Mouse (Mus musculus): Measurements from ENCODE around the gene Msi2. TPM values are rescaled to one million over a fixed set of nuclear protein-coding genes. Genes with fewer than 3 reads are reported as not detected.
A peak's percentile ranks its signal among the peaks of the same experiment; 100 is the strongest.

The Msi2 gene
- polyA plus RNA-seq, 1 experiment from 2014 or later, result 10.0 TPM

DNA sequence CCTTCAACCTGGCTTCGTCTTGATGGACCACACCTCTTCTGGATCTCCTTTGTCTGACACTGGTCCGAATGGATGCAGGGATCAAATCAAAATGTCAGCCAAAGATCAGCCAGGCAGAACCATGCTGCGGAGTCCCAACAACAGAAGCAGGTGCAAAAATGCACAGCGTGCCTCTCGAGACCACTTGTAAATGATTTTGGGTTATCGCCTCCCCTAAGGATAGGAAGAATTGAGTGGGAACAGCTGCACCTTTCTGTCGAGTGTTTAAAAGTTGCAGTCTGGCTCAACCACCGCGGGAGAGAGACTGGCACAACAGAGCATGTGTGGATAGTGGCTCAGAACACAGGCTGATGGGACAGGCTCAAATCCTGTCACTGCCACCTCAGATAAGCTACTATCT, 361.0 kb downstream of the Msi2 start:
- WGBS, result 52% methylated on average over 9 of the region's 9 CpGs
- no peak overlapping the region for H3K4me2 ChIP-seq (ENCODE audit: low read depth, low read length)
- no peaks in the 10 kb centered on the region for H3K27me3 ChIP-seq (replicated peaks; ENCODE audit: control insufficient read depth, insufficient read depth, low read length)
- no peak overlapping the region for H3K4me3 ChIP-seq (ENCODE audit: low read length)
- no peak overlapping the region for H3K9ac ChIP-seq (ENCODE audit: low read depth, low read length)
- H3K27ac ChIP-seq (ENCODE audit: low read length), result no peak overlapping the region
- 0 out of 2 replicates have a peak, but pooled peaks cover 2% of the 10 kb centered on the region for H3K4me1 ChIP-seq (ENCODE audit: control insufficient read depth, insufficient read depth, low read length)
- no peak for ATAC-seq
- H3K36me3 ChIP-seq (ENCODE audit: control insufficient read depth, insufficient read depth, low read length), result no peaks in the 10 kb centered on the region
- H3K9me3 ChIP-seq (ENCODE audit: control insufficient read depth, low read length), result no peaks in the 10 kb centered on the region

DNA sequence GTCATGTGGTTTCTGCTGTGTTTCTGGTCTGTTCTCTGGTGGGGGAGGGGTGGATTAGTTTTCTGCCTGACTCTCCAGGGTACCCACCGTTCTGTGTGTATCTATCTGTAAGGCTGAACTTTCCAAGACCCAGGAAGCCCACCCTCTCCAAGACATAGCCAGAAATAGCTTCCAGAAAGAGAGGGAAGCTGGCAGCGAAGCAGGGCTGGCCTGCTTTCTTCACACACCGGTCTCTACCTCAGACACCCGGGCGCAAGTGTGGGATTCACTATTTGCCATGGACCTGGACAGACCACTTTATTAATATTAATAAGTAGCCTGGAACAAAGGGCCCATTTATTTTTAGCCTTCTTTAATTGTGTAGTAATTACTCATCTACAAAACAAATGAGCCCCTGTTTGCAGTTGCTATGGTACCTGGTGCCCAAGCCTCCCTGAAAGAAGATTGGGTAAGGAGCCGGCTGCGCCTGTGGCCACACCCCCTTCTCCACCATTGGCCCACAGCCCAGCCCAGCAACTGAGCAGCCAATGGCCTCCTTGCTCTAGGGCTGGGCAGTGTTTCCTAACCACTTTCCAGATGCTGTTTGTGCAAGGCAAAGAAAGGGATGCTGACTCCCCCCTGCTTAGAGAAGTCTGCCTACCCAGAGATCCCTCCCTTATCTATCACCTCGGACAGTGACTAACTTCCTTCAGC, 361.6 kb downstream of the Msi2 start:
- Histone ChIP-seq H3K9ac (ENCODE audit: low read depth, low read length) (no peak overlapping the region), H3K9me3 (ENCODE audit: control insufficient read depth, low read length) (no peaks in the 10 kb centered on the region), H3K4me1 (ENCODE audit: control insufficient read depth, insufficient read depth, low read length) (0 out of 2 replicates have a peak, but pooled peaks cover 2% of the 10 kb centered on the region), H3K36me3 (ENCODE audit: control insufficient read depth, insufficient read depth, low read length) (no peaks in the 10 kb centered on the region), H3K4me3 (ENCODE audit: low read length) (no peak overlapping the region), H3K4me2 (ENCODE audit: low read depth, low read length) (no peak overlapping the region), H3K27ac (ENCODE audit: low read length) (peak overlapping the region; percentile 45; the same call in 1 of the 2 replicates), H3K27me3 (replicated peaks; ENCODE audit: control insufficient read depth, insufficient read depth, low read length) (no peaks in the 10 kb centered on the region)
- ATAC-seq, result peak; percentile 92
- WGBS, result 43% methylated on average over 8 of the region's 8 CpGs

DNA sequence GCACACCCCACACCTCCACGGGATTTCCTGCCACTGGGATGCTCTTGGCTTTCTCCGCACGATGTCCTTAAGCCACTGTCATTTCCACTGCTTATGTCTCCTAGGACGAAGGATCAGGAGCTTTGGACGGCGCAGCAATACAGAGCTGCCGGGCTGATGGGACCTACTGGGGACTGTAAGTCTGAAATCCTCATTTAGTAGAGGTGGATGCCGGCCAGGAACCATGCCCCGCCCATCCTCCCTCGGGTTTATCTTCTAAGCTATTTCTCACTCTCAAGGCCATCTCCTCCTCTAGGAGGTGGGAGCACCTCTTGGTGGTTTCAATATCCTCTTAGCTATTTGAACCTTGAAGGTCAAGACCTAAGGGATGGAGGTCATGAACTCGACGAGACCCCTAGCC, 362.3 kb downstream of the Msi2 start:
- no peaks in the 10 kb centered on the region for H3K36me3 ChIP-seq (ENCODE audit: control insufficient read depth, insufficient read depth, low read length)
- 0 out of 2 replicates have a peak, but pooled peaks cover 2% of the 10 kb centered on the region for H3K4me1 ChIP-seq (ENCODE audit: control insufficient read depth, insufficient read depth, low read length)
- no peaks in the 10 kb centered on the region for H3K27me3 ChIP-seq (replicated peaks; ENCODE audit: control insufficient read depth, insufficient read depth, low read length)
- no peak for ATAC-seq
- H3K9ac ChIP-seq (ENCODE audit: low read depth, low read length), result no peak overlapping the region
- WGBS, result 81% methylated on average over 12 of the region's 12 CpGs
- no peak overlapping the region for H3K4me3 ChIP-seq (ENCODE audit: low read length)
- H3K4me2 ChIP-seq (ENCODE audit: low read depth, low read length), result no peak overlapping the region
- no peaks in the 10 kb centered on the region for H3K9me3 ChIP-seq (ENCODE audit: control insufficient read depth, low read length)
- H3K27ac ChIP-seq (ENCODE audit: low read length), result no peak overlapping the region

DNA sequence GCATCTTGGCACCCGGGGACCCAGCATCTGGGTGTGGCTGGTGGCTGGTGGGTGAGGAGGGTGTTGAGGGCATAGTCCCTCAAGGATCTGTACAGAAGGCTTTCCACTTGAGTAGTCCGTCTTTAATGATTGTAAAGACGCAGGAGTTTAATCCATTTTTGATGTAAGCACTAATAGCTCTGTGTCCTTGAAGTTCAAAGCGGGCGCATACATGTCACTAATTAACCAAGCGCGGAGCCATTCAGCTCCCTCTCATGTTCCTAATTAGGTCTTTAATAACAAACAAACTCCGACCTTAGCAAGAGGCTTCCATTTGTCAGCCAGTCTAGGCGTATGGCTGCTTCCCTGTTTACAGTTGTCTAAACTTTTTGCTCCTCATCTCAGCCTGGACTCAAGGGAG, 363.5 kb downstream of the Msi2 start:
- Histone ChIP-seq H3K27ac (ENCODE audit: low read length) (no peak overlapping the region), H3K9ac (ENCODE audit: low read depth, low read length) (no peak overlapping the region), H3K9me3 (ENCODE audit: control insufficient read depth, low read length) (no peaks in the 10 kb centered on the region), H3K36me3 (ENCODE audit: control insufficient read depth, insufficient read depth, low read length) (no peaks in the 10 kb centered on the region), H3K4me3 (ENCODE audit: low read length) (no peak overlapping the region), H3K4me2 (ENCODE audit: low read depth, low read length) (no peak overlapping the region), H3K27me3 (replicated peaks; ENCODE audit: control insufficient read depth, insufficient read depth, low read length) (no peaks in the 10 kb centered on the region), H3K4me1 (ENCODE audit: control insufficient read depth, insufficient read depth, low read length) (0 out of 2 replicates have a peak, but pooled peaks cover 2% of the 10 kb centered on the region)
- 83% methylated on average over 9 of the region's 9 CpGs for WGBS
- ATAC-seq, result no peak

DNA sequence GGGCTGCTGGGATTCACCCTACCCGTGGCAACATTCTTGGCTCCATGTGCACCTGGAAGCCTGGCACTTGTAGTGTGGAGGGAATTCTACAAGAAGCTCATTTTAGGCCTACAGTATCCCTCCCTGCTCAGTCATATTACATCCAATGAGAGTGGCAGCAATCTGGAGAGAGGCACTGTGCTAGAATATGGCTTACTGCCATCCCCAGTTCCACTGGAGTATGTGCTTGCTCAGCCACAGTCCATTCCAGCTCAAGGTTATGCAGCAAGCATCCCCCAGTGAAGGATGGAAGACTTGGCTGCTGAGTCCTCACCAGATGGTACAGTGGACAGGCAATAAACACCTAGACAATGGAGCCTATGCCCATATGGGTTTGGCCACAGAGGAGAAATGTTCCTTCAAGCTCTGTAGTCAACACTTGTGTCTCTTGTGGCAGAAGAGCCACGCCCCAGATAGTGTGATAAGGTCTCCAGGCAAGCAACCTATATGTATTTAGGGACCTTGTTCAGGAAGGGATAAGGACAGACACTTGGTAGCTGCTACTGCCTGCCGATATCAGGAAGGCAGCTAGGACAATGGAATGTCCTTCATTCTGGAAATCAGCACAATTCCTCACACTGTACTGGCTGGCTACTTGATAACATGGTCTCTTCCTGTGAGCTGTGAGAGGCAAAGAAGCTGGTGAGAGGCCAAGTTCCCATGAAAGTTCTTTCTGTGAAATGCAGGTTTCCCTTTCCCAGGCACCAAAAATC, 366.4 kb downstream of the Msi2 start:
- Histone ChIP-seq H3K4me1 (ENCODE audit: control insufficient read depth, insufficient read depth, low read length) (0 out of 2 replicates have a peak, but pooled peaks cover 2% of the 10 kb centered on the region), H3K4me2 (ENCODE audit: low read depth, low read length) (no peak overlapping the region), H3K9me3 (ENCODE audit: control insufficient read depth, low read length) (no peaks in the 10 kb centered on the region), H3K27ac (ENCODE audit: low read length) (no peak overlapping the region), H3K36me3 (ENCODE audit: control insufficient read depth, insufficient read depth, low read length) (no peaks in the 10 kb centered on the region), H3K27me3 (replicated peaks; ENCODE audit: control insufficient read depth, insufficient read depth, low read length) (no peaks in the 10 kb centered on the region), H3K9ac (ENCODE audit: low read depth, low read length) (no peak overlapping the region), H3K4me3 (ENCODE audit: low read length) (no peak overlapping the region)
- WGBS, result 72% methylated on average over 3 of the region's 3 CpGs
- ATAC-seq, result no peak

DNA sequence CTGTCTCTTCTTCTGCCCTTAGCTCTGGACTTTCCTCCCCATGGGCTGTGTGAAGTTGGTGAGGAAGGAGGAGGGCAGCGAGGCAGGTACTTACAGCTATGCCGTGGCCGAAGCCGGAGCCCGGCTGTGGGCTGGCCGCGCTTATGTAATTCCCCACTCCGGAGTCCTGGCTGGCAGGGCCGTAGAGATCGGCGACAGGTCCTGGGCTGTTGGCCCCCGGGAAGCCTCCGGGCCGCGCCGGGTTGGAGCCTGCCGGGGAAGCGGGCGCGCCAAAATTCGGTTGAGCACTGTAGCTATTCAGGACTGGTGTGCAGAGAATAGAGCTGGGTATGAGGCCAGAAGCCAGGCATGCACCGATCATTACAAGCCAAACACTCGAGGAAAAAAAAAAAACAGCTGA, 369.6 kb downstream of the Msi2 start:
- no peaks in the 10 kb centered on the region for H3K36me3 ChIP-seq (ENCODE audit: control insufficient read depth, insufficient read depth, low read length)
- WGBS, result 73% methylated on average over 23 of the region's 23 CpGs
- H3K9me3 ChIP-seq (ENCODE audit: control insufficient read depth, low read length), result no peaks in the 10 kb centered on the region
- no peaks in the 10 kb centered on the region for H3K27me3 ChIP-seq (replicated peaks; ENCODE audit: control insufficient read depth, insufficient read depth, low read length)
- H3K9ac ChIP-seq (ENCODE audit: low read depth, low read length), result no peak overlapping the region
- no peak overlapping the region for H3K27ac ChIP-seq (ENCODE audit: low read length)
- no peaks in the 10 kb centered on the region for H3K4me1 ChIP-seq (ENCODE audit: control insufficient read depth, insufficient read depth, low read length)
- H3K4me2 ChIP-seq (ENCODE audit: low read depth, low read length), result no peak overlapping the region
- no peak overlapping the region for H3K4me3 ChIP-seq (ENCODE audit: low read length)
- ATAC-seq, result no peak

DNA sequence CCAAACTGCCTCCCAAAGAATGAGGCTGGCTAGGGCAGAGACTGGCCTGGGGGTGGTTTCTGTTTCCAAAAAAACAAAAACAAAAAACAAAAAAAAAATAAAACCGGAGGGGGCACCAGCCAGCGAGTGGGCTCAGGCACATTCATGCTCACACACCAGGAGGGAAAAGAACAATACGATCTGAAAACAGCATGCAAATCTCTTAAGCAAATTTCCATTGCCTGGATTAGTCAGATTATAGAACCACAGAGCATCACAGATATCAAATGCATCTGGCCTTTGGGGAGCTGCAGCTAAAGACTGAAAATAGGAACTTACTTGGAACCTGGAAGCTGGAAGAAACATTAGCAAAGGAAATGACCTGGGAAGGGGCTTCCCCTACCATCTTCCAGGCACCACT, 370.3 kb downstream of the Msi2 start:
- H3K9ac ChIP-seq (ENCODE audit: low read depth, low read length), result no peak overlapping the region
- no peak overlapping the region for H3K4me2 ChIP-seq (ENCODE audit: low read depth, low read length)
- no peaks in the 10 kb centered on the region for H3K4me1 ChIP-seq (ENCODE audit: control insufficient read depth, insufficient read depth, low read length)
- no peaks in the 10 kb centered on the region for H3K36me3 ChIP-seq (ENCODE audit: control insufficient read depth, insufficient read depth, low read length)
- H3K27ac ChIP-seq (ENCODE audit: low read length), result no peak overlapping the region
- H3K4me3 ChIP-seq (ENCODE audit: low read length), result no peak overlapping the region
- ATAC-seq, result no peak
- no peaks in the 10 kb centered on the region for H3K27me3 ChIP-seq (replicated peaks; ENCODE audit: control insufficient read depth, insufficient read depth, low read length)
- H3K9me3 ChIP-seq (ENCODE audit: control insufficient read depth, low read length), result no peaks in the 10 kb centered on the region
- WGBS, result 79% methylated on average over 3 of the region's 3 CpGs

DNA sequence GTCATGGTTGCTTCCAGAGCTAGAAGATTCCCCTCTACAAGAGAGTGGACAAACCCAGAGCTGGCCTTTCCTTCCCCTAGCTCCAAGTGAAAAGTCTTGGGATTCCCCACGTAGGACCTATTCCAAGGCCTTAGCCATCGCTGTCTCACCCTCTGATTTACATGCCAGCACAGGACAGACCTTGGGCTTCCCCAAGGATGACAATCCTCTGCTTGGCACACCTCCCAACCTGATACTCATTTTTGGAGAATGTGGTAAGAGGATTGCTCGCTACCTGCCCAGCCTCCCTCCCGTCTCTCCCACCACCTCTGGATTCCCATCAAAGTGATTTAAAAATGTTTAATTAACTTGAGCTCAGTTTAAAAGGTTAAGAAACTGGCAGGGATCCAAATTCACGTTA, 372.2 kb downstream of the Msi2 start:
- H3K9me3 ChIP-seq (ENCODE audit: control insufficient read depth, low read length), result no peaks in the 10 kb centered on the region
- no peaks in the 10 kb centered on the region for H3K36me3 ChIP-seq (ENCODE audit: control insufficient read depth, insufficient read depth, low read length)
- no peak overlapping the region for H3K9ac ChIP-seq (ENCODE audit: low read depth, low read length)
- no peak overlapping the region for H3K4me2 ChIP-seq (ENCODE audit: low read depth, low read length)
- no peak for ATAC-seq
- no peaks in the 10 kb centered on the region for H3K4me1 ChIP-seq (ENCODE audit: control insufficient read depth, insufficient read depth, low read length)
- no peak overlapping the region for H3K4me3 ChIP-seq (ENCODE audit: low read length)
- whole genome bisulfite sequencing, result 86% methylated on average over 5 of the region's 5 CpGs
- H3K27ac ChIP-seq (ENCODE audit: low read length), result no peak overlapping the region
- H3K27me3 ChIP-seq (replicated peaks; ENCODE audit: control insufficient read depth, insufficient read depth, low read length), result no peaks in the 10 kb centered on the region

DNA sequence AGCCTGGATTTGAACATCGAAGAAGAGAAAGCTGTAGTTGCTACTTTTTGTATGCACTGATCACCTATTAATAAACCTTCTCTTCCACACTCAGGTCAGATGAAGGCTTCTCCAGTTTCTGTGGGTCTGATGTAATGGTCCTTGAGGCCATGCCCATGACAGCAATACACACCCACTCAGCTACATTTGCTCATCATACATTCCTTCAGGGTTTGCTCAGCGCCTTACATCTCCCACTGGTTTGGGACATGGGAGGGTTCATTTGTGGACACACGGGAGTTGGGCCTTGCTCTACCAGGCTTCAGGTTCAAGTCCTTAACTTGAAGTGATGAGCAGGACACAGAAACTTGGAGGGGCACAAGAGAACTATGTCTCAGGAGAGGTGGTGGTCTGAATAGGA, 380.4 kb downstream of the Msi2 start:
- Histone ChIP-seq H3K27ac (ENCODE audit: low read length) (no peak overlapping the region), H3K4me2 (ENCODE audit: low read depth, low read length) (no peak overlapping the region), H3K27me3 (replicated peaks; ENCODE audit: control insufficient read depth, insufficient read depth, low read length) (no peaks in the 10 kb centered on the region), H3K36me3 (ENCODE audit: control insufficient read depth, insufficient read depth, low read length) (no peaks in the 10 kb centered on the region), H3K4me3 (ENCODE audit: low read length) (no peak overlapping the region), H3K4me1 (ENCODE audit: control insufficient read depth, insufficient read depth, low read length) (0 out of 2 replicates have a peak, but pooled peaks cover 9% of the 10 kb centered on the region), H3K9ac (ENCODE audit: low read depth, low read length) (no peak overlapping the region), H3K9me3 (ENCODE audit: control insufficient read depth, low read length) (no peaks in the 10 kb centered on the region)
- no peak for ATAC-seq
- WGBS, result 93% methylated on average over 3 of the region's 3 CpGs
